Comparison of ENCODE assay signal across 15 mouse cellular contexts in genomic region chr10:12731459-12731858, GRCm38 (mm10).
"Had no signal": no experiment of that assay in that cellular context is flagged by ENCODE, and none has a peak within 500 bp of the region (broad histone marks: within the 10 kb centered on the region; RNA-seq: fewer than 3 reads in every experiment).

No protein-coding gene starts in this region.

- DNase-seq: kidney, adult 8-10 months; kidney, postnatal 10 days; kidney, postnatal 36 days; layer of hippocampus, postnatal 36 days; liver; liver, embryonic 13.5 days; lung, postnatal 10 days; lung, postnatal 36 days; midbrain, embryonic 14.5 days; right cerebral cortex, adult 18-20 months; right cerebral cortex, postnatal 14 days; right cerebral cortex, postnatal 4 days; thymus, adult 2 months; thymus, postnatal 14 days; thymus, postnatal 4 days had no signal
